Mouse (Mus musculus): ENCODE results near the gene Gm45234. TPM values are rescaled to one million over a fixed set of nuclear protein-coding genes. Genes with fewer than 3 reads are reported as not detected.

The Gm45234 gene
- polyA plus RNA-seq, 1 experiment from 2014 or later, result not detected

- Histone ChIP-seq H3K27ac (peak overlapping the region; percentile 93; the same call in 1 of the 2 replicates), H3K4me1 (replicated peaks) (peaks cover 25% of the 10 kb centered on the region), H3K4me2 (peak overlapping the region; percentile 89), H3K36me3 (peaks cover 70% of the 10 kb centered on the region), H3K27me3 (no peaks in the 10 kb centered on the region), H3K9ac (replicated peaks) (peak overlapping the region; percentile 23; the same call in 1 of the 2 replicates), H3K4me3 (replicated peaks) (peak overlapping the region; percentile 47), H3K9me3 (no peaks in the 10 kb centered on the region)
- ATAC-seq (ENCODE audit: insufficient number of reproducible peaks, insufficient read depth, low FRiP score, low TSS enrichment, low read depth), result no peak
- WGBS, result 90% methylated on average over 7 of the region's 7 CpGs
Observed at GRCm38 (mm10) chr6:124746654-124747632, 8.9 kb downstream of the Gm45234 start.

GRCm38 (mm10) chr6:124746296-124746605 lies 9.6 kb downstream of the Gm45234 start:
- H3K4me1 ChIP-seq (replicated peaks), result peaks cover 30% of the 10 kb centered on the region
- H3K27me3 ChIP-seq, result no peaks in the 10 kb centered on the region
- peak overlapping the region; percentile 47 for H3K4me3 ChIP-seq (replicated peaks)
- ATAC-seq (ENCODE audit: insufficient number of reproducible peaks, insufficient read depth, low FRiP score, low TSS enrichment, low read depth), result peak; percentile 9
- H3K4me2 ChIP-seq, result peak overlapping the region; percentile 89
- H3K9me3 ChIP-seq, result no peaks in the 10 kb centered on the region
- peak overlapping the region; percentile 93 for H3K27ac ChIP-seq
- WGBS, result 12% methylated on average over 8 of the region's 8 CpGs
- peaks cover 70% of the 10 kb centered on the region for H3K36me3 ChIP-seq
- peak overlapping the region; percentile 80 for H3K9ac ChIP-seq (replicated peaks)

GRCm38 (mm10) chr6:124745490-124746295 lies 10.1 kb downstream of the Gm45234 start:
- H3K27me3 ChIP-seq, result no peaks in the 10 kb centered on the region
- H3K36me3 ChIP-seq, result peaks cover 70% of the 10 kb centered on the region
- WGBS, result under 1% methylated on average over 85 of the region's 85 CpGs
- peak overlapping the region; percentile 89 for H3K4me2 ChIP-seq
- peak overlapping the region; percentile 93 for H3K27ac ChIP-seq
- H3K9me3 ChIP-seq, result no peaks in the 10 kb centered on the region
- peak; percentile 82 for ATAC-seq (ENCODE audit: insufficient number of reproducible peaks, insufficient read depth, low FRiP score, low TSS enrichment, low read depth)
- H3K4me3 ChIP-seq (replicated peaks), result peak overlapping the region; percentile 47
- H3K9ac ChIP-seq (replicated peaks), result peak overlapping the region; percentile 80
- H3K4me1 ChIP-seq (replicated peaks), result peaks cover 30% of the 10 kb centered on the region

GRCm38 (mm10) chr6:124744755-124745321 lies 11.0 kb downstream of the Gm45234 start:
- 72% methylated on average over 26 of the region's 26 CpGs for WGBS
- no peak for ATAC-seq (ENCODE audit: insufficient number of reproducible peaks, insufficient read depth, low FRiP score, low TSS enrichment, low read depth)
- Histone ChIP-seq H3K4me3 (replicated peaks) (peak overlapping the region; percentile 47), H3K36me3 (peaks cover 68% of the 10 kb centered on the region), H3K4me2 (peak overlapping the region; percentile 89), H3K9me3 (no peaks in the 10 kb centered on the region), H3K27me3 (no peaks in the 10 kb centered on the region), H3K27ac (peak overlapping the region; percentile 93), H3K4me1 (replicated peaks) (peaks cover 31% of the 10 kb centered on the region), H3K9ac (replicated peaks) (peak overlapping the region; percentile 50; the same call in 1 of the 2 replicates)

- peaks cover 63% of the 10 kb centered on the region for H3K36me3 ChIP-seq
- ATAC-seq (ENCODE audit: insufficient number of reproducible peaks, insufficient read depth, low FRiP score, low TSS enrichment, low read depth), result no peak
- H3K27ac ChIP-seq, result no peak overlapping the region
- WGBS, result 89% methylated on average over 8 of the region's 8 CpGs
- H3K4me2 ChIP-seq, result no peak overlapping the region
- no peaks in the 10 kb centered on the region for H3K27me3 ChIP-seq
- H3K9me3 ChIP-seq, result no peaks in the 10 kb centered on the region
- no peak overlapping the region for H3K9ac ChIP-seq (replicated peaks)
- H3K4me1 ChIP-seq (replicated peaks), result peaks cover 43% of the 10 kb centered on the region
- H3K4me3 ChIP-seq (replicated peaks), result no peak overlapping the region
Observed at GRCm38 (mm10) chr6:124743647-124744046, 12.2 kb downstream of the Gm45234 start.

GRCm38 (mm10) chr6:124742839-124743514 lies 12.8 kb downstream of the Gm45234 start:
- no peaks in the 10 kb centered on the region for H3K27me3 ChIP-seq
- H3K4me1 ChIP-seq (replicated peaks), result peaks cover 48% of the 10 kb centered on the region
- H3K9me3 ChIP-seq, result no peaks in the 10 kb centered on the region
- no peak for ATAC-seq (ENCODE audit: insufficient number of reproducible peaks, insufficient read depth, low FRiP score, low TSS enrichment, low read depth)
- H3K9ac ChIP-seq (replicated peaks), result no peak overlapping the region
- no peak overlapping the region for H3K4me2 ChIP-seq
- peak overlapping the region; percentile 7; the same call in 1 of the 2 replicates for H3K27ac ChIP-seq
- no peak overlapping the region for H3K4me3 ChIP-seq (replicated peaks)
- 89% methylated on average over 15 of the region's 15 CpGs for WGBS
- peaks cover 58% of the 10 kb centered on the region for H3K36me3 ChIP-seq

GRCm38 (mm10) chr6:124741842-124742241 lies 14.0 kb downstream of the Gm45234 start:
- Histone ChIP-seq H3K27me3 (no peaks in the 10 kb centered on the region), H3K4me1 (replicated peaks) (peaks cover 43% of the 10 kb centered on the region), H3K9me3 (no peaks in the 10 kb centered on the region), H3K27ac (peak overlapping the region; percentile 100), H3K4me2 (peak overlapping the region; percentile 73), H3K4me3 (replicated peaks) (peak overlapping the region; percentile 57), H3K9ac (replicated peaks) (no peak overlapping the region; the same call in 1 of the 2 replicates), H3K36me3 (peaks cover 46% of the 10 kb centered on the region)
- no peak for ATAC-seq (ENCODE audit: insufficient number of reproducible peaks, insufficient read depth, low FRiP score, low TSS enrichment, low read depth)
- 70% methylated on average over 3 of the region's 3 CpGs for WGBS

GRCm38 (mm10) chr6:124740888-124741761 lies 14.7 kb downstream of the Gm45234 start, which contains the start of gene Grcc10:
TSS of gene Grcc10 (minus strand) at chr6:124741374.
- Histone ChIP-seq H3K4me1 (replicated peaks) (peaks cover 36% of the 10 kb centered on the region), H3K27ac (peak within 1 kb of the TSS; percentile 100), H3K36me3 (peaks cover 39% of the 10 kb centered on the region), H3K4me3 (replicated peaks) (peak within 1 kb of the TSS; percentile 57), H3K27me3 (no peaks in the 10 kb centered on the region), H3K4me2 (peak within 1 kb of the TSS; percentile 73), H3K9me3 (no peaks in the 10 kb centered on the region), H3K9ac (replicated peaks) (peak within 1 kb of the TSS; percentile 90)
- ATAC-seq (ENCODE audit: insufficient number of reproducible peaks, insufficient read depth, low FRiP score, low TSS enrichment, low read depth), result peak; percentile 66
- WGBS, result under 1% methylated on average over 41 of the region's 41 CpGs

GRCm38 (mm10) chr6:124740211-124740887 lies 15.5 kb downstream of the Gm45234 start:
- ATAC-seq (ENCODE audit: insufficient number of reproducible peaks, insufficient read depth, low FRiP score, low TSS enrichment, low read depth), result peak; percentile 43; the same call in 1 of the 2 replicates
- peak overlapping the region; percentile 57 for H3K4me3 ChIP-seq (replicated peaks)
- WGBS, result under 1% methylated on average over 29 of the region's 29 CpGs

More at GRCm38 (mm10) chr6:124740211-124740887, 15.5 kb downstream of the Gm45234 start:
- Histone ChIP-seq H3K27ac (peak overlapping the region; percentile 100), H3K9me3 (no peaks in the 10 kb centered on the region), H3K4me1 (replicated peaks) (peaks cover 32% of the 10 kb centered on the region), H3K9ac (replicated peaks) (peak overlapping the region; percentile 90), H3K4me2 (peak overlapping the region; percentile 73), H3K27me3 (no peaks in the 10 kb centered on the region), H3K36me3 (peaks cover 38% of the 10 kb centered on the region)
